ENCODE assay signal across 1 mouse cellular context in genomic region chr4:88822995-88823394, GRCm38 (mm10).
TF ChIP-seq lines count a peak whose summit lies in the region.

No protein-coding gene starts in this region.

TF ChIP-seq in CH12.LX, 34 proteins besides CTCF, POLR2A, EP300 and RAD21:
- TF ChIP-seq MXI1 (IDR thresholded peaks at IDR 0.05; ENCODE audit: low read depth, low read length) = no peak
- TF ChIP-seq SMC3 (IDR thresholded peaks at IDR 0.05; ENCODE audit: low read depth, low read length) = peak; percentile 46
